Mouse (Mus musculus): ENCODE data around the gene Fance. TPM values are rescaled to one million over a fixed set of nuclear protein-coding genes. Genes with fewer than 3 reads are reported as not detected.

Fance gene
- polyA plus RNA-seq, 1 experiment from 2014 or later: 21.9 TPM

DNA sequence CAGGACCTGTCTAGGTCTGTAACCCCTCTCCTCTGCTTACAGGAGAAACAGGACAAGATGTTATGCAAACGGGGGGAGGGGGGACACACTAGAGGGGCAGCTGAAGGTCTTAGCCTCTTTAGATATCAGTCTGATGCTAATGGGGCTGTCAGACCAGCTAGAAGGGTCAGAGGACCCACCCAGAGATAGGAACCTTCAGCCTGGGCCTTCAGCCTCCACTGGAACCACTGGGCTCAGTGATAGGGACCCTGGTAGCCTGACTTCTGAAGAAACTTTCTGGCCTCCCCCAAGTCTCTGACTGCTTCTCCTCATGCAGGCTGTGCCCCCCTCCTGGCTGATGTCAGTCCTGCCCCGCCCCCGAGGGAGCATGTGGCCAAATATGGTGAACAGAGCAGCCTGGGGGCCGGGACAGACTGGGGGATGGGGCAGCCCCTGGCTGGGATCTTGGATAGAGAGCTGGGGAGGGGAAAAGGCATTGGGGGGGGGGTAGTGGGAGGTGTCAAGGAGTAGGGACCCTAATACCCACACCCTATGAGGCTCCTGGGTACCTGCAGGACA is 30.8 kb downstream of the Fance start:
- H3K27me3 ChIP-seq: peaks cover 50% of the 10 kb centered on the region
- WGBS: 23% methylated on average over 2 of the region's 4 CpGs
- no peaks in the 10 kb centered on the region for H3K36me3 ChIP-seq
- no peak overlapping the region for H3K27ac ChIP-seq
- no peak for ATAC-seq (ENCODE audit: low FRiP score)
- peaks cover 52% of the 10 kb centered on the region for H3K4me1 ChIP-seq (replicated peaks)
- H3K4me3 ChIP-seq: no peak overlapping the region
- no peak overlapping the region for H3K4me2 ChIP-seq
- H3K9me3 ChIP-seq: no peaks in the 10 kb centered on the region
- H3K9ac ChIP-seq: no peak overlapping the region

DNA sequence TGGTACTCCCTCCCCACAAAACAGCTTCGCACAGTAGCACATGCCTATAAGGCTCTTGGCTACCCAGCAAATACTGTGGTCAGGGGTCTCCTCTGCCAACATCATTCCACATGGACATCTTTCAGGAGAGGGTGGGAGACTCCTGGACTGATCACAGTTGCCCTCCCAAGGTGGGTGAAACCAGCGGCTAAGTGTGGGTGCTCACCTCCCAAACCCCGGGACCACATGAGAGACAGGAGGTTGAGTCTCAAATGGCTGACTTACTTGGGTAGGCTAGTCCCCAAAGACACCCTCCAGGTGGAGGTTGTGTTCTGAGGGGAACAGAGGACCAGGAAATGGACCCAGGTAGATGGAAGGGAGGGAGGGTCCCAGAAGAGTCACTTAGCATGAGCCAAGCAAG is 31.4 kb downstream of the Fance start:
- WGBS: 60% methylated on average over 3 of the region's 3 CpGs
- Histone ChIP-seq H3K9me3 (no peaks in the 10 kb centered on the region), H3K27ac (no peak overlapping the region), H3K4me3 (no peak overlapping the region), H3K9ac (no peak overlapping the region), H3K36me3 (no peaks in the 10 kb centered on the region), H3K27me3 (peaks cover 55% of the 10 kb centered on the region), H3K4me2 (no peak overlapping the region), H3K4me1 (replicated peaks) (peaks cover 58% of the 10 kb centered on the region)
- ATAC-seq (ENCODE audit: low FRiP score): no peak

- 0 out of 2 replicates have a peak overlapping the region, but pooled peaks have one; percentile 6 for H3K4me2 ChIP-seq
- ATAC-seq (ENCODE audit: low FRiP score): no peak
- H3K9me3 ChIP-seq: no peaks in the 10 kb centered on the region
- 17% methylated on average over 7 of the region's 8 CpGs for WGBS
- H3K36me3 ChIP-seq: no peaks in the 10 kb centered on the region
- no peak overlapping the region; the same call in 1 of the 2 replicates for H3K9ac ChIP-seq
- peaks cover 59% of the 10 kb centered on the region for H3K27me3 ChIP-seq
- H3K27ac ChIP-seq: no peak overlapping the region
- H3K4me3 ChIP-seq: no peak overlapping the region
- H3K4me1 ChIP-seq (replicated peaks): peaks cover 64% of the 10 kb centered on the region
These were observed 32.0 kb downstream of the Fance start for GRCm38 (mm10) chr17:28345271-28345721.

DNA sequence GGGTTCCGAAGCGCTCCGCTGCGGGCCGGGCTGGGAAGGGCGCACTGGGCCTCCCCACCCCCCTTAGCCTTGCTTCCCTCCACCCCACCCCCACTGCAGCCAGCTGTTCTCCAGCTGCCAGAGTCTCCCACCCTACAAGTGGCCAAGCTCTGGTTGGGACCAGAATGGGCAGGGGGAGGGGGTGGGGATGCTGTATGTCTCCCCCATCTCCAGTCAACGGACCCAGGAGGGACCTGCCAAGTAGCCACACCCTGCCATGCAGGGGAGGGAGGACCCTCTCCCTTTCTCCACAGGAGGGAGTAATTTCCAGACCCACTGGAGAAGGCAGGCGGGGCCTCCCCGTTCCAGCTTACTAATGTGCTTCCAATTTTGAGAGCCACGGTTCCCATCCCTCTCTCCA is 32.6 kb downstream of the Fance start:
- no peaks in the 10 kb centered on the region for H3K9me3 ChIP-seq
- no peak overlapping the region for H3K4me3 ChIP-seq
- H3K4me1 ChIP-seq (replicated peaks): peaks cover 65% of the 10 kb centered on the region
- H3K27ac ChIP-seq: no peak overlapping the region
- H3K4me2 ChIP-seq: 0 out of 2 replicates have a peak overlapping the region, but pooled peaks have one; percentile 6
- no peak overlapping the region; the same call in 1 of the 2 replicates for H3K9ac ChIP-seq
- ATAC-seq (ENCODE audit: low FRiP score): no peak
- WGBS: 10% methylated on average over 10 of the region's 10 CpGs
- H3K36me3 ChIP-seq: no peaks in the 10 kb centered on the region
- H3K27me3 ChIP-seq: peaks cover 65% of the 10 kb centered on the region

- peaks cover 79% of the 10 kb centered on the region for H3K27me3 ChIP-seq
- ATAC-seq (ENCODE audit: low FRiP score): no peak
- H3K36me3 ChIP-seq: no peaks in the 10 kb centered on the region
- WGBS: 80% methylated on average over 10 of the region's 10 CpGs
- no peak overlapping the region for H3K4me2 ChIP-seq
- no peak overlapping the region for H3K27ac ChIP-seq
- no peak overlapping the region for H3K4me3 ChIP-seq
- no peak overlapping the region for H3K9ac ChIP-seq
- H3K4me1 ChIP-seq (replicated peaks): peaks cover 62% of the 10 kb centered on the region
- no peaks in the 10 kb centered on the region for H3K9me3 ChIP-seq
These were observed 34.0 kb downstream of the Fance start for GRCm38 (mm10) chr17:28347327-28347726.

DNA sequence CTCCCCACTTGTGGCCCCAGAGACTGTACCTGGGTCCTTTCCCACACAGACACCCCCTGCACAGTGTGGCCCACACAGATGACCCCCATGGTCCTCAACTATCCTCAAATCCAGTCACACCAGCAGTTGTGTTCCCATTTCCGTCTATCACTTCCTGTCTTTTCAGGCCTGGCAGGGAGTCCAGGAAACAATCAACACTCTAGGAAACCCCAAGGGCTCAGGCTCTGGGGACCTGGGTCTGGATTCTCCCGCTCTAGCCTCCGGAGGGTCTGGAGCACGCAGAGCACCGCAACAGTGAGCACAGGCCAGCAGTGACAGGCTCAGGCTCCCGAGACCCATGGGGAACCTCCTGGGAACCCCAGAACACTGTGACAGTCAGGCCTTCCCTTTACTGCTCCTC is 34.9 kb downstream of the Fance start:
- peak overlapping the region; percentile 35; the same call in 1 of the 2 replicates for H3K9ac ChIP-seq
- H3K4me1 ChIP-seq (replicated peaks): peaks cover 62% of the 10 kb centered on the region
- no peak for ATAC-seq (ENCODE audit: low FRiP score)
- H3K36me3 ChIP-seq: no peaks in the 10 kb centered on the region
- H3K4me2 ChIP-seq: peak overlapping the region; percentile 8; the same call in 1 of the 2 replicates
- H3K27me3 ChIP-seq: peaks cover 80% of the 10 kb centered on the region
- no peaks in the 10 kb centered on the region for H3K9me3 ChIP-seq
- no peak overlapping the region for H3K27ac ChIP-seq
- WGBS: 71% methylated on average over 6 of the region's 6 CpGs
- no peak overlapping the region for H3K4me3 ChIP-seq

DNA sequence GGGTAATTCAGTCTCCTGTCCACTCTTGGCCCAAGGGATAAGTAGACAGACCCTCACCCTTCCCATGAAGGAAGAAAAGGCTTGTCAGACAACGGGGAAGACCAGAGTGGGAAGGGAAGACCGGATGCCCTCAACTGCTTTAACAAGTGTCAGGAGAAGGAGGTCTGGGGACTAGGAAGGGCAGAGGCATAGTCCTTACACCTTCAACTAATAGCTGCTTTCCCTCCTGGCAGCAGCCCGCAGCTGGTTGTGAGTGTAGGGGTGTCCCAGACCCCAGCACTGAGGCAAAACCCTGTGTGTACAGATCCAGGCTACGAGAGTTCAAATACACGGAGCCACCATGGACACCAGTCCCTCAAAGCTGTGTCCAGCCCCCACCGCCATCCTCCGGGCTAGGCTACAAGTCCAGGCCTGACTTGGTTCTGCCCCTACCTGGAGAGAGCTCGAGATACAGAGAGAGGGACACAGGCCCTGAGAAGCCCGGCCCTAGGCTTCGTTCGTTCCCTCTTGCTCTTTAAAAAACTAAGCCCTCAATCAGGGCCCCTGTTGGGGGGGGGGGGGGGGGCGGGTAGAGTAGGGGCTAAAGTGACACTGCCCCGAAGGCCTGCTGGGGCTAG is 36.1 kb downstream of the Fance start:
- ATAC-seq (ENCODE audit: low FRiP score): no peak
- H3K4me1 ChIP-seq (replicated peaks): peaks cover 57% of the 10 kb centered on the region
- peak overlapping the region; percentile 57 for H3K4me3 ChIP-seq
- H3K9me3 ChIP-seq: no peaks in the 10 kb centered on the region
- H3K36me3 ChIP-seq: no peaks in the 10 kb centered on the region
- peak overlapping the region; percentile 84 for H3K4me2 ChIP-seq
- H3K27me3 ChIP-seq: peaks cover 86% of the 10 kb centered on the region
- peak overlapping the region; percentile 78 for H3K9ac ChIP-seq
- H3K27ac ChIP-seq: no peak overlapping the region; the same call in 1 of the 2 replicates
- 19% methylated on average over 12 of the region's 13 CpGs for WGBS

- WGBS: under 1% methylated on average over 54 of the region's 54 CpGs
- H3K27ac ChIP-seq: peak overlapping the region; percentile 62
- peak overlapping the region; percentile 84 for H3K4me2 ChIP-seq
- ATAC-seq (ENCODE audit: low FRiP score): peak; percentile 42
- H3K4me1 ChIP-seq (replicated peaks): peaks cover 51% of the 10 kb centered on the region
- H3K9me3 ChIP-seq: no peaks in the 10 kb centered on the region
- H3K4me3 ChIP-seq: peak overlapping the region; percentile 57
- H3K27me3 ChIP-seq: peaks cover 79% of the 10 kb centered on the region
- peak overlapping the region; percentile 78 for H3K9ac ChIP-seq
- no peaks in the 10 kb centered on the region for H3K36me3 ChIP-seq
These were observed 36.7 kb downstream of the Fance start for GRCm38 (mm10) chr17:28349901-28350465.

GRCm38 (mm10) chr17:28350466-28351352 is 37.4 kb downstream of the Fance start, which contains the start of gene Tead3:
Gene Tead3 (minus strand): TSS chr17:28350817.
- under 1% methylated on average over 60 of the region's 73 CpGs for WGBS
- Histone ChIP-seq H3K4me3 (peak within 1 kb of the TSS; percentile 57), H3K4me1 (replicated peaks) (peaks cover 43% of the 10 kb centered on the region), H3K9me3 (no peaks in the 10 kb centered on the region), H3K27ac (peak within 1 kb of the TSS; percentile 62), H3K27me3 (peaks cover 73% of the 10 kb centered on the region), H3K36me3 (no peaks in the 10 kb centered on the region), H3K9ac (peak within 1 kb of the TSS; percentile 78), H3K4me2 (peak within 1 kb of the TSS; percentile 84)
- ATAC-seq (ENCODE audit: low FRiP score): peak; percentile 69

DNA sequence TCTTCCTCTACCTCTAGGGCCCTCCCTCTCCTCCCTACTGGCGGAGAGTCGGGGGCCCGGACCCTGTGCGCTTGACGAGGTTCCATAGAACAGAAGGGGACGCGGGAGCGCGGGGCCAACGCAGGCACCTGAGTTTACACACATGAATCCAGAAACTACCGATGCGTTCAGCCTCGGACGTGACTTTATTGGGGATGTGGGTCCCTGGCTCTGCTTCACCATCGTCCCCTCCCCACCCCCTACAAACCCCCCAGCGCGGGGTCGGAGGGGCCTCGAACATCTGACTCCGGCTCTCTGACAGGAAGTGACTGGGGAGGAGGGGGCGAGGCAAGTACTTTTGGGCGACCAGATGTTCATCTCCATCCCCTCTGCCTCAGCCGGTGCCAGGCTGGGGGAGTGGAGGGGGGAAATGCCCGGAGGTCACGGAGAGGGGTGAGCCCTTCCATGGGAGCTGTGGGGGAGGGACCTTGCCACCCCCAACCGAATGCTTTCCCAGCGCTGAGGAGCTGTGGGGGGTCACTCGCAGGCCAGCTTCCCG is 38.1 kb downstream of the Fance start:
- Histone ChIP-seq H3K36me3 (no peaks in the 10 kb centered on the region), H3K4me2 (peak overlapping the region; percentile 84), H3K27me3 (peaks cover 66% of the 10 kb centered on the region), H3K4me1 (replicated peaks) (peaks cover 37% of the 10 kb centered on the region), H3K27ac (peak overlapping the region; percentile 62; the same call in 1 of the 2 replicates), H3K9me3 (no peaks in the 10 kb centered on the region), H3K4me3 (peak overlapping the region; percentile 57), H3K9ac (peak overlapping the region; percentile 65)
- ATAC-seq (ENCODE audit: low FRiP score): peak; percentile 26; the same call in 1 of the 2 replicates
- WGBS: 1% methylated on average over 29 of the region's 29 CpGs

DNA sequence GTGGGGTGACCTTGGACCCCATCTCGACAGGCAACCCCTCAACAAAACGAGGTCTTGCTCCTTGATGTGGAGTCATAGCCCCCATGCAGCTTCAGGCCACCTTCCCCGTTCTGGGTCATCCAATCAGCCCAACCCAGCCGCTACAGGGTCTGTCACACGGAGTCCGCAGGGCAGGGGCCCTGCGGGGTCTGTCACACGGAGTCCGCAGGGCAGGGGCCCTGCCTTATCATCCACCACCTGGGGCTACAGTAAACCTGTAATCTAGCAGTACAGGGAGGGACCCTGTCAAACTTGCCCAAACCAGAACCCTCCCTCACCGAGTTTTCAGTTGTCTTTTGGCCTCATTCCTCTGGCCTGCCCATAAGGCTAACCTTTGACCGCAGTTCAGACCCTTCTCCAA is 38.7 kb downstream of the Fance start:
- peaks cover 62% of the 10 kb centered on the region for H3K27me3 ChIP-seq
- WGBS: 10% methylated on average over 11 of the region's 11 CpGs
- H3K4me3 ChIP-seq: no peak overlapping the region
- H3K4me1 ChIP-seq (replicated peaks): peaks cover 37% of the 10 kb centered on the region
- ATAC-seq (ENCODE audit: low FRiP score): no peak
- H3K9ac ChIP-seq: no peak overlapping the region
- H3K36me3 ChIP-seq: no peaks in the 10 kb centered on the region
- H3K4me2 ChIP-seq: no peak overlapping the region; the same call in 1 of the 2 replicates
- no peak overlapping the region for H3K27ac ChIP-seq
- no peaks in the 10 kb centered on the region for H3K9me3 ChIP-seq
